Mouse (Mus musculus) gastrocnemius, postnatal 10 days (tissue): ENCODE results near the gene Rps4x. TPM values are rescaled to one million over a fixed set of nuclear protein-coding genes. Genes with fewer than 3 reads are reported as not detected.
A peak's percentile ranks its signal among the peaks of the same experiment; 100 is the strongest.

Source experiments
- DNase-seq: peaks from one replicate; pipeline ENCODE4 v3.0.0; 2021; ENCODE audit warnings: mixed read lengths
- long read RNA-seq, 2 experiments: library from polyadenylated mRNA; stranded (forward); transcript quantifications; one replicate each; pipeline ENCODE4 v2.0.0; 2021
- total RNA-seq, 2 experiments: library from RNA; stranded (reverse); gene quantifications; 2 replicates each; pipeline ENCODE4 v1.2.3; 2021

Gene Rps4x
- 1,000 to 10,000 TPM in 1 of 2 experiments, 100 to 1,000 TPM in 1; 990 to 1,091 TPM for total RNA-seq
- long read RNA-seq, experiment 1, transcript Rps4x-201 (7 exons, 975 nt) = major isoform, 365 of 392 reads
- long read RNA-seq, experiment 1, partial matches to known transcripts = 25 of 392 reads
- long read RNA-seq, experiment 1, other reads (novel, unspliced or antisense) = 1 of 392 reads
- long read RNA-seq, experiment 2, transcript Rps4x-201 (7 exons, 975 nt) = major isoform, 383 of 408 reads
- long read RNA-seq, experiment 2, partial matches to known transcripts = 20 of 408 reads
- long read RNA-seq, experiment 2, other reads (novel, unspliced or antisense) = 3 of 408 reads

- DNase-seq = peak; percentile 76
Observed at GRCm38 (mm10) chrX:102188712-102189497, at the start of gene Rps4x. Rps4x (minus strand) TSS chrX:102189394.

- DNase-seq = peak; percentile 30
Observed at GRCm38 (mm10) chrX:102219126-102219525, 29.9 kb upstream of the Rps4x start.

DNA sequence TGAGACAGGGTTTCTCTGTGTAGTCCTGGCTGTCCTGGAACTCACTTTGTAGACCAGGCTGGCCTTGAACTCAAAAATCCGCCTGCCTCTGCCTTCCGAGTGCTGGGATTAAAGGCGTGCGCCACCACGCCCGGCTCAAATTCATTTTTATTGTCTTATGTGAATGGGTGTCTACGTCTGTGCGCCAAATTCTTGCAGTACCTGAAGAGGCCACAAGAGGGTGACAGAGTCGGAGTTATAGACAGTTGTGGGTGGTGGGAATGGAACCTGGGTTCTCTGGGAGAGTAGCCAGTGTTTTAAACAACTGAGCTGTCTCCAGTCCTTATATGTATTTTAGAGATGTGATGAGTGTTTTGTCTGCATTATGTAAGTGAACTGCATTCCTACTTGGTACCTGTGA, 26.2 kb upstream of the Rps4x start:
- DNase-seq = peak; percentile 7

DNA sequence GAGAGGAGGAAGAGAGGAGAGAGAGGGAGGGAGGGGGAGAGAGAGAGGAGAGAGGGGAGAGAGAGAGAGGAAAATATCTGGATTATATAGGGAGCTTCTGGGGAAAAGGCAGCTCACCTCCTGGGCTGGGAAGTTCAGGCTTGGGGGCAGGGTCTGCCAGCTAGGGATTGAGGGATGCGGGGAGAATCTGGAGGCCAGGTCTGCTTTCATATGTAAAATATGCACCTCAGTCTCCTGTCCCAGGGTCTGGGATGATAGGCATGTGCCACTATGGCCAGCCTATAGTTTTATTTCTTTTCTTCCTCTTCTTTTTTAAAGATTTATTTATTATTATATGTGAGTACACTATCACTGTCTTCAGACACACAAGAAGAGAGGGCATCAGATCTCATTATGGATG, 1.6 kb upstream of the Rps4x start:
- no peak for DNase-seq

DNA sequence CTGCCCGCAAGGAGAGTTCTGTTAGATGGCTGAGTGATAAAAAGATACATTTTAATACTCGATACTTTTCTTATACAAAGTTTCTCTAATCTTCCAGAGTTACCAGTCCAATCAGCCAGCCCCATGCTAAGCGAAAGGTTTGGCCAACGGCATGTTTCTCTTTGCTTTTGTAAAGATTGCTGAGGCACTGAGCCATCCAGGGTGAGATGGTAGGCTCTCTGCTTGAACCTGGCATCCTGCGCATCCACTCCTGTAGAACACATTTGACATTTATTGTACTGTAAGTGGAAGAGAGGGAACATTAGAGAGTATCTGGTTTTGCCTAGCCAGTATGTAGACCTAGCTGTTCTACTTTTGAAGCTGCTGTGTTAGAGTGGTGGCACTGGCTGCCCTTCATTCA, 387 bp upstream of the Rps4x start:
- DNase-seq = no peak

- no peak for DNase-seq
Observed at GRCm38 (mm10) chrX:102187023-102187699, 2.0 kb downstream of the Rps4x start.

DNA sequence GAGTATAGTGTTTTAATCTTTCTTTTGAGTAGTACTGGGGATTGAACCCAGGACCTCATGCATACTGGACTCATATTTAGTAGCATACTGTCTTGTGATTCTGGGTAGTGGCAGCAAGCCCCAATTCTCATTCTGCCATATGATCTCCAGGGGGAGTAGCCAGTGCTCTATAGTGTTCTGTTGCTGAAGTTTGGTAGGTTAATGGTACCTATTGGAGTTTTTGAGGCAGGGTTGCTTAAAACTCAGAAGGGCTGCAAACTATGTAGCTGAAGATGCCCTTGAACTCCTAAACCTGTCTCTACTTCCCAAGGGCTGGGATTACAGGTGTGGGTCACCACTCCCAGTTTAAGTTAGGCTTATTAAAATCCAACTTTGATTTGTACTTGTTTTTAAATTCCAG, 6.6 kb downstream of the Rps4x start:
- DNase-seq = no peak

DNA sequence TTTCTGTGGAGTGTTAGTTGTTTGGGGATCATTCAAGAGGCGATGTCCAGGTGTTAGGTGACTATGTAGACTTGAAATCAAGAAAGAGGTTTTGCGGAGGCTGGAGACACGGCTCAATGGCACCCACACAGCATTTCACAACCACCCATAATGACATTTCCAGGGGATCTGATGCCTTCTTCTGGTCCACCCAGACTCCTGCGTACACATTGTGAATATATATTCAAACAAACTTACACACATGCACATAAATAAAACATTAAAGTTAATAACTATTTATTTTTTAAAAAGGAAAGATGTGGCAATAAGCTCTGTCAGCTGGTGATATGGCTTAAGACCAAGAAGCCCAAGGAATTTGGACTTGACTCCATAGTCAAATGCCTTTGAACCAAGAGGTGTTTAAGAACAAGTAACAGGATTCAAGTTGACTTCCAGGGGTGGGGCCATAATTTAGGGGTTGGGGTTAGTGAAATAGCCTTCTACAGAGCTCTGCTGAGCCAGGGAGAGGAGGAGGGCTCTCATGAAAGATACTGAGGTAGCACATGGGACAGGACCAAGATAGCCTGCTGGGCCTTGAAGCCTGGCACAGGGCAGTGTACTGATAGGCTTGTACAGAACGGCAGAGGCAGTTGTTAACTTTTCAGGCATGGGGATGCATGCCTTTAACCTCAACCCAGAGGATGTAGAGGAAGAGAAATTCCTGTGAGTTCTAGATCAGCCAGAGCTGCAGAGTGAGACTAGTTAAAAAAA, 13.5 kb downstream of the Rps4x start:
- DNase-seq = no peak

DNA sequence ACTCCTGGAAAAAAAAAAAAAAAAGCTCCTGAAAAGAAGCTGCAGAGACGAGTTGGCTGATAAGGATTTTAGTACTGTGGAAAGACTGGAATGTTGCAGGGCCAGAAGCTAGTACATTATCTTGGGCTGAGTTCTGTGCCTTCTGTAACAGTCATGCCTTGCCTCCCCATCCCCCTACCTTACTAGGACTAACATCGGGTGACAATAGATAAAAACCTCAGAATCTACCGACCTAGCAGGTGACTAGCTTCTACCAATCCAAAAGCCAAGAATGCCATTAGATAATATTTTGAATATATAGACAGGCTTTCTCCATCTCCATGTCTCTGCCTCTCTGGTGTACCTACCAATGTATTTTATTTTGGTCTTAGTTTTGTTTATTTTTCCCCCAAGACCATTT, 18.3 kb downstream of the Rps4x start:
- no peak for DNase-seq

DNA sequence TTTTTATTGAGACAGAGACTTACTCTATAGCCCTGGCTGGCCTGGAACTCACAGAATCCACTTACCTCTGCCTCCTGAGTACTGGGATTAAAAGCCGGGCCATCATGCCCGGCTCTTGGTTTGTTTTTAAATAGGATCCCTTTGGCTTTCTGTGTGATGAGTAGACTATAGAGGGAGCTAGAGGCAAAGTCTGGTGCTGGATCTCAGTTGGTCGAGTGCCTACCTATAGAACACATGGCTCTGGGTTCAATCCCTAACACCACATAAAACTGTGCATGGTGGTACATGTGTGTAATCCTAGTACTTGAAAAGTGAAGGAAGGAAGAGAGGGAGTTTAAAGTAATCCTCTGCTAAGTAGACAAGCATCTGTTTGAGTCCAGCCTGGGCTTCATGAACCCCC, 19.1 kb downstream of the Rps4x start:
- no peak for DNase-seq

DNA sequence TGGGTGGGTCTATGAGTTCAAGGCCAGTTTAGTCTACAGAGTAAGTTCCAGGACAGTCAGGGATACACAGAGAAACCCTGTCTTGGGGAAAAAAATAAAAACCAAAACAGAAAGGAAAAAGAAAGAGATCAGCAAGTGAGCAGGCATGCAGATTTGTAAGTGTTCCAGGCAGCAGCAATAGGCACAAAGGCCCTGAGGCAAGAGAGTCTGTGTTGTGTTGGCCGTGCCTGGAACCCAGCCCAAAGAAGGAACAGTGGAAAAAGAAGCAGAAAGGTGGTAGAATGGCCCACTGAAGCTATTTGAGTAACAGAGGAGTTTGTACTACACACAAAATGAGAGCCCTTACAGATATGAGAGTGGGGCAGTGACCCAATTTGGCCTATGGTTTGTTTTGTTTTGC, 19.5 kb downstream of the Rps4x start:
- no peak for DNase-seq

DNA sequence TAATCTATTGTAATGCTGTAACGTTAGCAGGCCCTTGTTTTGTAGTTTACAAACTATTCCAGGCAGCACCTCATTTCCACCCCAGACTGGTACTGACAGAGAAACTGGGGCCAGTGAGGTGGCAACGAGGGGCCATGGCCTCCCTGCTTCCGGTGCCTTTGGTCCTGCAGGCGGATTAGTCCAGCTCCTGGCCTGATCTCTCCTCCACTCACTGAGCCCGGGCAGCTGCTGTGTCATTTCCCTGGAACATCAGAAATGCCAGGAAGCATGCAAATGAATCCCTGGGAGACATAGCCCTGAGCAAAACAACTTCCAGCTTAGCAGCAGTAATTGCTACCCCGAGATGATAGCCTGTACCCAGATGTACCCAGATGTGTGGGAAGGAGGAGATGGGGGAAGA, 22.2 kb downstream of the Rps4x start:
- DNase-seq = no peak

GRCm38 (mm10) chrX:102166521-102166920, 22.7 kb downstream of the Rps4x start:
- no peak for DNase-seq

GRCm38 (mm10) chrX:102163529-102163928, 25.7 kb downstream of the Rps4x start:
- DNase-seq = peak; percentile 37

GRCm38 (mm10) chrX:102163096-102163495, 26.1 kb downstream of the Rps4x start:
- DNase-seq = no peak

DNA sequence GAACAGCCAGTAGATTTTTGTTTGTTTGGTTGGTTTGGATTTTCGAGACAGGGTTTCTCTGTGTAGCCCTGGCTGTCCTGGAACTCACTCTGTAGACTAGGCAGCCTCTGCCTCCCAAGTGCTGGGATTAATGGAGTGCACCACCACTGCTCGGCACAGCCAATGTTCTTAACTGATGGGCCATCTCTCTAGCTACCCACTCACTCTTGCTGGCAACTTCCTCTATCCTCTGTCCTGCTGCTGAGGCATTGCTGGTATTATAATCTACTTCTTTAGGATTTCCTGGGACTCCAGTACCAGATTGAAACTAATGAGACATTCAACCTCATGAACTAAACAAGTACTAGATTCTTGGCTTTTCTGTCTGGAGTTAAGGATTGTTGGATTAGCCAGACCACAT, 28.7 kb downstream of the Rps4x start:
- DNase-seq = no peak

GRCm38 (mm10) chrX:102159778-102160177, 29.4 kb downstream of the Rps4x start:
- DNase-seq = peak; percentile 27

DNA sequence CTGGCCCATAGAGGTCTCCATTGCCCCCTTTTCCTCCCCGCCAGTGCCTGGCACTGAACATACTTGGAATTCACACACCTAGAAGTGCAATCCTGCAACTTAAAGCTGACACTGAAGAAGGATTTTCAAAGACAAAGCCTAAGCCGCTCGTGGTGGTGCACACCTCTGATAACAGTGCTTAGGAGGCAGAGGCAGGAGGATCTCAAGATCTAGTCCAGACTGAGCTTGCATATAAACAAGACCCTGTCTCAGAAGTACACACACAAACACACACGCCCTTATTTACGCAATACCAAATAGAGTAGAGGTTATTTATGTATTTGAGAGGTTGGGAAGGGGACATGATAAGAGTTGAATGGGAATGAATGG, 31.8 kb downstream of the Rps4x start:
- DNase-seq = no peak

DNA sequence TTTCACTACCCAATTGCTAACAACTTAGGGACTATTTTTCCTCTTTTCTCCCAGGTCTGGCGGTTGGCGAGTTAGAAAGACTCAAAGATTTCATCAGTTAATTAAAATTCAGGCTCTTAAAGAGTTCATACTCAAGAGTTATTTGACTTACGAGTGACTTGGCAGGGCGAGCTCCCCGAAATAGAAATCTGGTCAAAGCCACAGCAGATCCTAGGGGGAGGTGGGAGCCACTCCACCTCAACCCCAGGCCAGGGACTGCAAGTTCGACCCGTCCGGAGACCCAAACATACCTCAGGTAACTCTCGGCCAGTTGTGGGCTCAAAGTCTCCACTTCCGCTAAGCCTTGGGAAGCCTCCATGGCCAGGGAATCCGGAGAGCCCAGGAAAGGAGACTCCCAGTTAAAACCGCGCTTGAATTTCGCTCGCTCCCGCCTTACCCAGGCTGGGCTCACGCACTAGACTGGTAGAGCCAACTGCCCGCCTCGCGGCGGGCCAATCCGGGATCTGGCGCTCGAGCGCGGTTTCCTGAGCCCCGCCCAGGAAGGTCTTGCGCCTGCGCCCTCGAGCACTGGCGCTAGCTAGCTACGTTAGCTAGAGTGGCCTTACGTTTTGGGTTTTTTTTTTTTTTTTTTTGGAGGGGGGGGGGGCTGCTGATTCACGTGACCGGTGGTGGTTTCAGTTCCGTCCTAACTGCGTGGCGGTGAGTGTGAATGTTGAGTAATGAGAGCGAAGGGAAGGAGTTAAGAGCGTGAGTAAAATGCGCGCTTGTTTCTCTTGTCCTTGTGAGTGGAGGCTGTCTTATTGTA, 32.4 kb downstream of the Rps4x start, which contains the start of gene Ercc6l:
Ercc6l (minus strand) TSS at position 474 of the 805 bp plus-strand sequence.
- DNase-seq = peak; percentile 92

GRCm38 (mm10) chrX:102141157-102141556, 48.0 kb downstream of the Rps4x start:
- no peak for DNase-seq
